Mouse (Mus musculus): ENCODE data around the gene Dhx35. TPM values are rescaled to one million over a fixed set of nuclear protein-coding genes. Genes with fewer than 3 reads are reported as not detected.
A peak's percentile ranks its signal among the peaks of the same experiment; 100 is the strongest.

Dhx35 gene
- polyA plus RNA-seq, 1 experiment from 2014 or later: 10.9 TPM

DNA sequence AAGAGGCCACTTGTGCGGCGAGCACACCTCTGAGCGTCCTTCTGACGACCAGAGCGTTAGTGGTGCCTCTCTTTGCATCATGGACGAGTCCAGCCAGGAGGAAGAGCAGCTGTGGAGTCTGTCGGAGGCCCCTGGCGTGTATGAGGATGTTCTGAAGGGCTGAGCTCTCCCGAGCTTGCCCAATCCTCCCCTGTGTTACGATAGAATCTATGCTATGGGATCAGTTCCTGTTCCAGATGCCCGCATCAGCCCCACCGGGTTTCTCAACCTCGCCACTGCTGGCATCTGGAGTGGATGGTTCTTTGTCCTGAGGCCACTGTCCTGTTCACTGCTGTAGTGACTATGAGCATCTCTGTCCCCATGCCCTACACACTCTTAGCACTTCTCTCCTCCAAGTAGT, 21.8 kb upstream of the Dhx35 start:
- 0 out of 2 replicates have a peak, but pooled peaks cover 6% of the 10 kb centered on the region for H3K27me3 ChIP-seq (replicated peaks)
- 79% methylated on average over 13 of the region's 13 CpGs for WGBS
- no peak overlapping the region for H3K27ac ChIP-seq (replicated peaks)
- no peaks in the 10 kb centered on the region for H3K36me3 ChIP-seq
- no peak overlapping the region for H3K9ac ChIP-seq (replicated peaks)
- H3K9me3 ChIP-seq (replicated peaks): no peaks in the 10 kb centered on the region
- H3K4me3 ChIP-seq (replicated peaks): no peak overlapping the region
- peaks cover 48% of the 10 kb centered on the region for H3K4me1 ChIP-seq
- no peak overlapping the region for H3K4me2 ChIP-seq
- no peak for ATAC-seq (ENCODE audit: low FRiP score)

DNA sequence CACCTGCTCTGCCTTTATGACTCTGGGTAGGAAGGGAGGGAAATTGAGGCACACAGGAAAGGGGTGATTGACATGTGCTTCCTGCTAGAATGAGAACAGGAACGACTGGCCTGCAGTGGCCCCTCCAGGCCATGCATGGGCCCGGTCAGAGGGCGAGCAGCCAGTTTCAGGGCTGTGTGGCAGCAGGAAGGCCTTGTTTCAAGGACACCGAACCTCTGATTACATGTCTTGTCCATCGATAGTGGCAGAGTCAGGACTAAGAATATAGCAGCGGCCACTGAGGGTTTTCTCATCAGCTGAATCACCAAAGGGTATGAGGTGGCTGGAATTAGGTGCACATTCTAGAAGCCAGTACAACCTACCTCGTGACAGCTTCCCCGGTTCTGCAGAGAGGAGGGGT, 19.7 kb upstream of the Dhx35 start:
- Histone ChIP-seq H3K9me3 (replicated peaks) (no peaks in the 10 kb centered on the region), H3K27me3 (replicated peaks) (no peaks in the 10 kb centered on the region), H3K27ac (replicated peaks) (no peak overlapping the region), H3K36me3 (no peaks in the 10 kb centered on the region), H3K4me1 (peaks cover 38% of the 10 kb centered on the region), H3K9ac (replicated peaks) (no peak overlapping the region), H3K4me2 (no peak overlapping the region), H3K4me3 (replicated peaks) (no peak overlapping the region)
- 85% methylated on average over 8 of the region's 8 CpGs for WGBS
- no peak for ATAC-seq (ENCODE audit: low FRiP score)

DNA sequence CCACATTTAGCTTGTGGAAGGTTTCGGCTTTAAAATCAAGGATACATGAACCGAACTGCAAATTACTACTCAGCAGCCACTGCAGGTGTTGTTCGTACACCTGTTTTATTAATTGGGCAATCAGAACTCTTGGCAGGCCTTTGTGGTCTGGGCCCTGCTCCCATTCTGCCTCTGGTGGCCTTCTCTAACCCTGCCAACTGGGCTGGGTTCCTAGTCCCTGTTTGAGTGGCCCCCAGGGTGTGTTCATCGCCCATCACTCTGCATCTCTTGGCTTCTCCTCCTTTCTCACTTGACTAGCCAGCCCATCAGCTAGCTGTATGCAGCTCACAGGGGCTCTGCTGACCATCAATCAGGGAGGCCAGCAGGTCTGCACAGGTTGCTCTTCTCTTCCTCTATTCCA, 17.9 kb upstream of the Dhx35 start:
- Histone ChIP-seq H3K27me3 (replicated peaks) (no peaks in the 10 kb centered on the region), H3K27ac (replicated peaks) (no peak overlapping the region), H3K4me1 (peaks cover 23% of the 10 kb centered on the region), H3K4me3 (replicated peaks) (no peak overlapping the region), H3K9me3 (replicated peaks) (no peaks in the 10 kb centered on the region), H3K9ac (replicated peaks) (no peak overlapping the region), H3K4me2 (no peak overlapping the region), H3K36me3 (no peaks in the 10 kb centered on the region)
- WGBS: 76% methylated on average over 4 of the region's 4 CpGs
- ATAC-seq (ENCODE audit: low FRiP score): no peak

DNA sequence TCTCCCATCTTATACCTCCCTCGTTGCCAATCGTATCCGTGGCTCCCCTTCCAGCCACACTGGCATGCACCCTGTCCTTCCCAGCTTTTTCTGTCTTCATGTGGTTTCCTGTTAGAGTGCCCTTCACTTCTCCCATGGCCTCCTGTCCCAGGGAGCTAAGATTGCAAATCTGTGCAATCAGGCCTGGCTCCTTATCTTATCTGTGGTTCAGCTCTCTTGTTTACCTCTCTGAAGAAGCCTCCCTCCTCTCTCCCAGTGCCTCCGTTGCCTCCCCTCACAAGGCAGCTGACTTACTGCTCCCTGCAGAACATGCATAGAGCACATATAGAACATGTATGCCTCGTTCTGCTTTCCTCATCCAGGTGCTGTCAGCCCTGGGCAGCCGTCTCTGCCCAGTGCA, 17.1 kb upstream of the Dhx35 start:
- Histone ChIP-seq H3K9me3 (replicated peaks) (no peaks in the 10 kb centered on the region), H3K4me1 (peaks cover 23% of the 10 kb centered on the region), H3K4me3 (replicated peaks) (no peak overlapping the region), H3K27ac (replicated peaks) (no peak overlapping the region), H3K4me2 (no peak overlapping the region), H3K9ac (replicated peaks) (no peak overlapping the region), H3K36me3 (no peaks in the 10 kb centered on the region), H3K27me3 (replicated peaks) (no peaks in the 10 kb centered on the region)
- WGBS: 55% methylated on average over 6 of the region's 6 CpGs
- no peak for ATAC-seq (ENCODE audit: low FRiP score)

DNA sequence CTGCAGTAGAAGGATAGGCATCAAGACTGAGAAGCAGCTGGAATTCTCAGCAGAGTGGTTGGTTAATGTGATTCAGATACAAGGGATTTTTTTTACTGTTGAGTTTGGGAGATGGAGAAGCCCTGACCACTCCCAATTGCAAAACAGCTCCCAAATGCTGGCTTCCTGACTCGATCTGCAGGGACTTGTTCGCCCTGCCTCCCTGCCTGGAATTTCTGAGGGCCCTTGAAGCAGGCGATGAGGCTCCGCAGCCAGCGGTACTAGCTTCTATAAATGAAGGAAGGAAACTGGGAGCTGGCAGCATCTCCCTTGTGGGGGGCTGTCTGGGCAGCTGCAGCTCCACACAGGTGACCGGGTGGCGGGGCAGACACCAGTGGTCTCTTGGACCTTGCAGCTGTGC, 16.3 kb upstream of the Dhx35 start:
- Histone ChIP-seq H3K36me3 (no peaks in the 10 kb centered on the region), H3K4me3 (replicated peaks) (no peak overlapping the region), H3K4me1 (peaks cover 23% of the 10 kb centered on the region), H3K9ac (replicated peaks) (no peak overlapping the region), H3K27ac (replicated peaks) (no peak overlapping the region), H3K27me3 (replicated peaks) (no peaks in the 10 kb centered on the region), H3K4me2 (no peak overlapping the region), H3K9me3 (replicated peaks) (no peaks in the 10 kb centered on the region)
- WGBS: 69% methylated on average over 7 of the region's 7 CpGs
- ATAC-seq (ENCODE audit: low FRiP score): no peak

DNA sequence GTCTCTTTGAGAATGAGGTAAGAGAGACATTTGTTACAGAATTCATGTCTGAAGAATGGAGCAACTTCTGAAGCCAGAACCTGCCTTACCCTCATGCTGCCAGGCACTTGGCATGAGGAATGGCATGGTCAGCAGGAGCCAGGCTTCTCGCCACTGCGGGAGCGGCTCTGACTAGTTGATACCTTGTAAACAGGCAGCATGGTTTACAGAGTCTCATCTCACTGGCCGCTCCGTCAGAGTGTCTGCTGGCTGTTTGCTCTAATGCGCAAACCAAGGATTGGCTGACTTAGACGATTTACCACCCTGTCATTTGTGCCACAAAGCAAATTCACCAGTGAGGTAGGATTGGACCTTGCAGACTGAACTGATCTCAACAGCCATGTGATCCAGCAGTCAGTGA, 13.5 kb upstream of the Dhx35 start:
- no peak for ATAC-seq (ENCODE audit: low FRiP score)
- no peak overlapping the region for H3K4me2 ChIP-seq
- H3K4me1 ChIP-seq: peaks cover 23% of the 10 kb centered on the region
- H3K4me3 ChIP-seq (replicated peaks): no peak overlapping the region
- 81% methylated on average over 7 of the region's 7 CpGs for WGBS
- no peak overlapping the region for H3K27ac ChIP-seq (replicated peaks)
- H3K36me3 ChIP-seq: no peaks in the 10 kb centered on the region
- no peaks in the 10 kb centered on the region for H3K27me3 ChIP-seq (replicated peaks)
- no peak overlapping the region for H3K9ac ChIP-seq (replicated peaks)
- no peaks in the 10 kb centered on the region for H3K9me3 ChIP-seq (replicated peaks)

DNA sequence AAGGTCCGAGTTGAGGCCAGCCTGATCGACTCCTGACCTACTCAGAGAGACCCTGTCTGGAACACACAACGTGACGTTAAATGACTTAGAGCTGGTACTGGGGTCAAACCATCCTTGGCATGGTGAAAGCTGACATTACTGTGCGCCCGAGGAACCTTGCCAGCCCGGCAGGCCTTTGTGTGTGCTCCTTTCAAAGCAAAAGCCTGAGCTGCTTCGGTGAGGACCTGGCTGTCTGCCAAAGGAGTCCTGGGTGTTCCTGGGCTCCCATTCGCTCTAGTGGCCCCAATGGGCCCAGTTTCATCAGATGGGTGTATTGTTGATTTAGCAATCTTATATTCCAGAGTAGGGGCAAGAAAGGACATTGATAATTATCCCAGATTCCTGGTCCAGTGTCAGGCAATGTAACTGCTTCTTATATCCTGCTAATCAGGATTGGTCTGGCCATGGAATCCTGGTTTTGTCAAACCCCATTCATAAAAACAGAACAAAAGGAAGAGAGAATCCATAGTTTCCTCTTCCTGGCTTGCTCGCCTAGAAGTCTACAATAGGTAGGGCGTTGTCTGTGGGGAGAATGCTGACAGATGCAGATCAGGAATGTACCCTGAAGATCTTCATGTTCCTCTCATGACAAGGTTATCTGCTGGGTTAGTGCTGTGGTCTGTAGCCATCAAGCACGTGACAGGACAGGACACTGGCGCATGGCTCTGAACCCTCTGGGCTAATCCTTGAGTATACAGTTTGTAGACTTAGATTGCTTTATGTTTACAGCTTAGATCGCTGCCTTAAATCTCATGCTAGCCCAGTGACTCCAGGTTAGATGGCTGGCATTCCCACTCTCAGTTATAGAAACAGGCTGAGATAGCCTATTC, 7.4 kb upstream of the Dhx35 start:
- Histone ChIP-seq H3K9me3 (replicated peaks) (no peaks in the 10 kb centered on the region), H3K4me3 (replicated peaks) (no peak overlapping the region), H3K27ac (replicated peaks) (no peak overlapping the region), H3K4me1 (no peaks in the 10 kb centered on the region), H3K9ac (replicated peaks) (no peak overlapping the region), H3K36me3 (no peaks in the 10 kb centered on the region), H3K27me3 (replicated peaks) (no peaks in the 10 kb centered on the region), H3K4me2 (no peak overlapping the region)
- ATAC-seq (ENCODE audit: low FRiP score): no peak
- WGBS: 75% methylated on average over 14 of the region's 14 CpGs

DNA sequence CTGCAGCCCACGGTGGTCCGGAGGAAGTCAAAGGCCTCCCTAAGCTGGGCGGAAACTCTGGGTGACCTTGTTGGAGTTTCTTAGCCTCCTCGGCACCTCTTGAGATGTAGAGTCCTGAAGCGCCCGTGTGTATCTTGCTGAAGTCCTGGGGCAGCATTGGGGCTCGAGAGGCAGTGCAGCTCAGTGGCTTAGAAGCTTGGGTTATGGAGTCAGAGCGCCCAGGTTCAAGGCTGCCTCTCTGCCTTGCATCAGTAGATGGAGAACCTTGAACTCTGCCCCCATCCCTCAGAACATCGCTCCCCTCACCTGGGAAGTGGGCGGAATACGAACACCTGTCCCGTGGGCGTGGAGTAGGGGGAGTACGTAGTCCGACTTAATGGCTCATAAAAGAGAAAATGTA, 436 bp downstream of the Dhx35 start:
- H3K36me3 ChIP-seq: no peaks in the 10 kb centered on the region
- peak overlapping the region; percentile 89 for H3K27ac ChIP-seq (replicated peaks)
- H3K27me3 ChIP-seq (replicated peaks): no peaks in the 10 kb centered on the region
- peak overlapping the region; percentile 87 for H3K4me3 ChIP-seq (replicated peaks)
- H3K4me2 ChIP-seq: peak overlapping the region; percentile 80
- peak overlapping the region; percentile 76 for H3K9ac ChIP-seq (replicated peaks)
- no peaks in the 10 kb centered on the region for H3K9me3 ChIP-seq (replicated peaks)
- H3K4me1 ChIP-seq: peaks cover 20% of the 10 kb centered on the region
- WGBS: 7% methylated on average over 15 of the region's 15 CpGs
- ATAC-seq (ENCODE audit: low FRiP score): no peak; the same call in none of the 2 replicates

DNA sequence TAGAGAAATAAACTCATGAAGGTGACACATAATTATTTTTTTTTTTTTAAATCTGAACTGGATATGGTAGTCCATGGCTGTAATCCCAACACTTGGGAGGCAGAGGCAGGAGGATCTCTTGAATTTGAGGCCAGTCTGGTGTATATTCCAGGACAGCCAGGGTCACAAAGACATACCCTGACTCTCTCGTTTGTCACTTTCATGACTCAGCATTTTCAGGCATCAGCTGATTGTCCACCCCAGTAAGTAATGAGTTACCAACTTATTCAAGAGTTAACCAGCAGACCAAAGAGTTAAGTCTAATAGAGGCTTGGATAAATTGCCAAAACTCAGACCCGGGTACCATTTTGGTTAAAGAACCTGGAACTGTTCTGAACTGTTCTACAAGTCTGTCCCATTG, 1.3 kb downstream of the Dhx35 start:
- no peak overlapping the region for H3K4me3 ChIP-seq (replicated peaks)
- H3K4me1 ChIP-seq: peaks cover 20% of the 10 kb centered on the region
- WGBS: 91% methylated on average over 2 of the region's 2 CpGs
- no peak for ATAC-seq (ENCODE audit: low FRiP score)
- H3K9ac ChIP-seq (replicated peaks): no peak overlapping the region
- no peaks in the 10 kb centered on the region for H3K9me3 ChIP-seq (replicated peaks)
- no peaks in the 10 kb centered on the region for H3K36me3 ChIP-seq
- H3K27ac ChIP-seq (replicated peaks): no peak overlapping the region
- H3K27me3 ChIP-seq (replicated peaks): no peaks in the 10 kb centered on the region
- H3K4me2 ChIP-seq: no peak overlapping the region

DNA sequence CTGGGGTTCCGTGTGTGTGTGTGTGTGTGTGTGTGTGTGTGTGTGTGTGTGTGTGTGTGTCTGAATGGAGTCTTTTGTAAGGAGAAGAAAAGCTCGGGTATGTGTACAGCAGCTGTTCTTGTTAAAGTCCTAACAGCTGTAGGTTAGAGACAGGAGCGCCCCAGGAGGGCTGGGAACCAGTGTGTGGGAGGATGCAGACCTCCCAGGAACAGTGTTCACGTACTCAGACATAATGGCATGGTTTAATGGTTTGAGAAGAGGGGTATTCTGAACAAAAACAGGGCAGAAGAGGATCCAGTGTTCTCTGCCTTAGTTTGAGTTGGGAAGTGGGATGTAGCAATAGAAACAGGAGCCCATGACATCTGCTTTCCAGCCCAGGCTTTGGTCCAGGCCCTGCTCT, 4.7 kb downstream of the Dhx35 start:
- Histone ChIP-seq H3K27ac (replicated peaks) (no peak overlapping the region; the same call in 1 of the 2 replicates), H3K36me3 (peaks cover 18% of the 10 kb centered on the region), H3K4me3 (replicated peaks) (no peak overlapping the region), H3K4me1 (peaks cover 8% of the 10 kb centered on the region), H3K4me2 (no peak overlapping the region), H3K9me3 (replicated peaks) (no peaks in the 10 kb centered on the region), H3K9ac (replicated peaks) (no peak overlapping the region), H3K27me3 (replicated peaks) (no peaks in the 10 kb centered on the region)
- no peak for ATAC-seq (ENCODE audit: low FRiP score)
- WGBS: 27% methylated on average over 4 of the region's 4 CpGs

DNA sequence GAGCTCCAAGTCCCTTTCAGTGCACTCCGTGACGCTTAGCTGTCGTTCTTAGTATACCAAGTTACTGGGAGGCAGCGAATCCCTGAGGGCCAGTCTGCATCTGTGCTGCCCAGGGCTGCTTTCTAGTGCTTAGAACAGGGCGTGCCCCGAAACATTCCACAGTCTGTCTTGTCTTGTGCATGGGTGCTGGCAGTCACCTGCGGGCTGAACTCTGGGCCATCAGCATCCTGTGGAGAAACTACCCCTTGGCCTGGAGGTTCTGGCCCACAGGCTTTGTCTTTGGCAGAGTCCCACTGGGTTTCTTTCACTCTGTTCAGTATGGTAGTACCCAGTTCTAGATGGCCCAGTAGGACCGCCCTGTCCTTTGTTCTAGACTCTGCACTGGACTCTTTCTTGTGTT, 6.2 kb downstream of the Dhx35 start:
- Histone ChIP-seq H3K9me3 (replicated peaks) (no peaks in the 10 kb centered on the region), H3K27me3 (replicated peaks) (no peaks in the 10 kb centered on the region), H3K9ac (replicated peaks) (no peak overlapping the region), H3K4me3 (replicated peaks) (no peak overlapping the region), H3K36me3 (peaks cover 18% of the 10 kb centered on the region), H3K4me2 (no peak overlapping the region), H3K4me1 (no peaks in the 10 kb centered on the region; the same call in 1 of the 2 replicates), H3K27ac (replicated peaks) (no peak overlapping the region)
- ATAC-seq (ENCODE audit: low FRiP score): no peak
- WGBS: 93% methylated on average over 8 of the region's 8 CpGs

DNA sequence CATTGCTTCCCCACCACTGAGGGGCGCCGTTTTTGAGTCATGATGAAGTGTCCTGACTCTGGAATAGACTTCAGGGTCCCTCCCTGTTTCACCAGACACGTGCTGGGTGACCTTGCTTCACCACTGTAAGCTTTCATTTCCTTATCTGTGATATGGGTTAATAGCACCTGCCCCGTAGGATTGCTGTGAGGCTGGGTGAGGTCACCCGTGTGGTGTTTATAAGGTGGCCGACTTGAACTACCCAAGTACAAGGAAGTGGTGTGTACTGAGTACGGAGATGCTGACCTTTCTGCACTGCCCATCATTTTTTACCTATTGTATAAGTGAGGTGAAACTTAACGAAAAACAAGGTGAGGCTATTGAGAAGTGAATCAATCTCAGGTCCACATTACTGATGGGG, 9.0 kb downstream of the Dhx35 start:
- Histone ChIP-seq H3K4me2 (no peak overlapping the region), H3K27me3 (replicated peaks) (no peaks in the 10 kb centered on the region), H3K4me3 (replicated peaks) (no peak overlapping the region), H3K36me3 (peaks cover 27% of the 10 kb centered on the region), H3K9me3 (replicated peaks) (no peaks in the 10 kb centered on the region), H3K27ac (replicated peaks) (no peak overlapping the region), H3K4me1 (no peaks in the 10 kb centered on the region), H3K9ac (replicated peaks) (no peak overlapping the region)
- 92% methylated on average over 8 of the region's 8 CpGs for WGBS
- no peak for ATAC-seq (ENCODE audit: low FRiP score)
